Mouse (Mus musculus): ENCODE results near the gene Acot1. TPM values are rescaled to one million over a fixed set of nuclear protein-coding genes. Genes with fewer than 3 reads are reported as not detected.

Gene Acot1
- 39.0 and 44.3 TPM in 2 replicates for total RNA-seq (2017)

DNA sequence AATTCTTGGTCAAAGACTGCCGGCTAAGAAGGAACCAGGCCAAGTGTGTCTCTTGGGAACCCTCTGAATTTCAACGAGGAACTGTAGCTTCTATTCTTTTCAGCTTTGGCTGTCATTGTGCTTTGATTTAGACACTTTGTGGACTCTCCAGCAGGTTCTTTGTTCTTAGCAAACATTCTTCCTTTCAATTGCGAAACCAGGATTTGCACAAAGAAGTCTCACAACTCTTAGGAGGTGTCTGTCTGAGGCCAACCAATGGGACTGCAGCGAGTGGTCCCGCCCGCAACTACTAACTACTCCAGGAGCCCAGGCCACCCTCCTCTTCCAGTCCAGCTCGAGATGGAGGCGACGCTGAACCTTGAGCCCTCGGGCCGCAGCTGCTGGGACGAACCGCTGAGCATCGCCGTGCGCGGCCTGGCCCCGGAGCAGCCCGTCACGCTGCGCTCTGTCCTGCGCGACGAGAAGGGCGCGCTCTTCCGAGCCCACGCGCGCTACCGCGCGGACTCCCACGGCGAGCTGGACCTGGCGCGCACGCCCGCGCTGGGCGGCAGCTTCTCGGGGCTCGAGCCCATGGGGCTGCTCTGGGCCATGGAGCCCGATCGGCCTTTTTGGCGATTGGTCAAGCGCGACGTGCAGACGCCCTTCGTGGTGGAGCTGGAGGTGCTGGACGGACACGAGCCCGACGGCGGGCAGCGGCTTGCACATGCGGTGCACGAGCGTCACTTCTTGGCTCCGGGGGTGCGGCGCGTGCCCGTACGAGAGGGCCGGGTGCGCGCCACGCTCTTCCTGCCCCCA is at the start of gene Acot1:
TSS of gene Acot1 (plus strand) at position 320 of the 795 bp plus-strand sequence.
- peak; percentile 87 to 92 for ATAC-seq (replicated peaks in 1 of 2; ENCODE audit: insufficient read depth in 1 of 2, low FRiP score in 2 of 2, low TSS enrichment in 1 of 2, low read depth in 1 of 2, poor library complexity in 2 of 2, severe bottlenecking in 2 of 2)

GRCm38 (mm10) chr12:83965235-83965634 is 44.1 kb upstream of the Acot1 start:
- ATAC-seq (replicated peaks in 1 of 2; ENCODE audit: insufficient read depth in 1 of 2, low FRiP score in 2 of 2, low TSS enrichment in 1 of 2, low read depth in 1 of 2, poor library complexity in 2 of 2, severe bottlenecking in 2 of 2): no peak

DNA sequence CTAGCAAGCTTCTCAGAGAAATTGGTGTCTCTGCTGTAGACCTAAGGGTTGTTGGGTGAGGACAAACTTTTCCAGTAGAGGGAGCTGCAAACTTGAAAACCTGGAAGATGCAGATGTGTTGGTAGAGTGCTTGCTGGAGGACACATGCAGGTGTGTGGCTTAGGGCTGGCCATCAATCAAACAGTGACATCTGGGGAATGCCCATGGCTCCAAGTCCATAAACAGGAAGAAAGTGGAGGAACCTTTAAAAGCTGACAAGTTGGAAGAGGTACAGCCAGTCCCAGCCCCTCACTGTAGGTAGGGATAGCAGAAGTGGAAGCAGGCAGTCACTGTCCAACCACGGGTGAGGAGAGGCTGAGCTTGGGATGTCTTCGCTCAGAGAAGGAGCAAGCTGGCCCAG is 37.2 kb upstream of the Acot1 start:
- ATAC-seq (replicated peaks in 1 of 2; ENCODE audit: insufficient read depth in 1 of 2, low FRiP score in 2 of 2, low TSS enrichment in 1 of 2, low read depth in 1 of 2, poor library complexity in 2 of 2, severe bottlenecking in 2 of 2): peak; percentile 75 to 76

DNA sequence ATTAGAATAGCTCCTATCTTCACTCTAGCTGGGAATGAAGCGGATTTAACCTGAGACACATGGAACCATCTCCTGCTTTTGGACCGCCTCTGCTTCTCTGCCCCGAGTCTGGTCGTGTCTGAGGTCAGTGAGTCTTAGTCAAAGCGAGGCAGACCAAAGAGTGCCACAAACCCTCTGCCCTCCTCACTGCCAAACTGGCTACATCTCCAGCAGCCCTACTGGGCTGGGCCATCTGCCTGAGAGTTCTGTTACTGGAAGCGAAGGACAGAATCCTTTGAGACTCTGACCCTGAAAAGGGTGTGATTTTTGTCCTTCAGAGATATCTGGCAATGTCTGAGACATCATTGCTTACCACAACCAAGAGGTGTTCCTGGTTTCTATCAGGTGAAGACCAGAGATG is 30.4 kb upstream of the Acot1 start:
- no peak for ATAC-seq (replicated peaks in 1 of 2; ENCODE audit: insufficient read depth in 1 of 2, low FRiP score in 2 of 2, low TSS enrichment in 1 of 2, low read depth in 1 of 2, poor library complexity in 2 of 2, severe bottlenecking in 2 of 2)

DNA sequence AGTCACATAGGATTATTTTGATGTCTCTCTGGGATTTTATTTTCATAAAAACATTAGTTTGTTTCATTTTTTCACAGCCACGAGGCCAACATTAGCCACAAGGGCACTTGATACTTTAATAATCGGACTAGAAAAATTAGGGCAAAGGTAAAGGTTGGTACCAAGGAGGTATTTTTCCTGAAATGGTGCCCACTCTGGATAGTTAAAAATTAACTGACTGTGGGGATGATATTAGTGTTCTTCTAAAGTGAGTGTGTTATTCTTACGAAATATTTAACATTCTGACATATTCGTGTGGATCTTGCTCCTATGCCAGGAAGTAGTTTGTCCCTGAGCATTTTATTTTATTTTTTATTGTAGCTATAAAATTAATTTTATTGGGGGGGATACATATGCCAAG is 27.7 kb upstream of the Acot1 start:
- no peak for ATAC-seq (replicated peaks in 1 of 2; ENCODE audit: insufficient read depth in 1 of 2, low FRiP score in 2 of 2, low TSS enrichment in 1 of 2, low read depth in 1 of 2, poor library complexity in 2 of 2, severe bottlenecking in 2 of 2)

DNA sequence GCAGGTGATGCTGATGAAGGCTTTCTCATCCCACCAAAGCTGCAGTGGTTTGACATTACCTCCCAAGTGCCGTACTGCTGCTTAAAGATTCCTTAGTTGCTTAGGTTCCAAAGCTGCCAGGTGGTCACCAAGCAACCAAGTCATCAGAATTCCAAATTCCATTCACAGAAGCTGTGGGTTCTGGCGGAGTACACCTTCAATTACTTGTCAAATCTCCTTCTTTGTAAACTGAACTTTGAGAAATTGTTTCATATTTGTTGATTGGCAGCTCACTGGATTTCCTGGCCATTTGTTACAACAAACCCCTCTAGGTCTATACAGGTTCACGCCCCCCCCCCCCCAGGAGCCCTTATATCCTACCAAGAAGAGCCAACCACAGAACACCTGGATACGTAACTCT is 24.5 kb upstream of the Acot1 start, which contains the start of gene Heatr4:
TSS of gene Heatr4 (minus strand) at position 101 of the 400 bp plus-strand sequence.
- no peak for ATAC-seq (replicated peaks in 1 of 2; ENCODE audit: insufficient read depth in 1 of 2, low FRiP score in 2 of 2, low TSS enrichment in 1 of 2, low read depth in 1 of 2, poor library complexity in 2 of 2, severe bottlenecking in 2 of 2)

- no peak for ATAC-seq (replicated peaks in 1 of 2; ENCODE audit: insufficient read depth in 1 of 2, low FRiP score in 2 of 2, low TSS enrichment in 1 of 2, low read depth in 1 of 2, poor library complexity in 2 of 2, severe bottlenecking in 2 of 2)
Observed at GRCm38 (mm10) chr12:83987242-83987582, 22.1 kb upstream of the Acot1 start.

DNA sequence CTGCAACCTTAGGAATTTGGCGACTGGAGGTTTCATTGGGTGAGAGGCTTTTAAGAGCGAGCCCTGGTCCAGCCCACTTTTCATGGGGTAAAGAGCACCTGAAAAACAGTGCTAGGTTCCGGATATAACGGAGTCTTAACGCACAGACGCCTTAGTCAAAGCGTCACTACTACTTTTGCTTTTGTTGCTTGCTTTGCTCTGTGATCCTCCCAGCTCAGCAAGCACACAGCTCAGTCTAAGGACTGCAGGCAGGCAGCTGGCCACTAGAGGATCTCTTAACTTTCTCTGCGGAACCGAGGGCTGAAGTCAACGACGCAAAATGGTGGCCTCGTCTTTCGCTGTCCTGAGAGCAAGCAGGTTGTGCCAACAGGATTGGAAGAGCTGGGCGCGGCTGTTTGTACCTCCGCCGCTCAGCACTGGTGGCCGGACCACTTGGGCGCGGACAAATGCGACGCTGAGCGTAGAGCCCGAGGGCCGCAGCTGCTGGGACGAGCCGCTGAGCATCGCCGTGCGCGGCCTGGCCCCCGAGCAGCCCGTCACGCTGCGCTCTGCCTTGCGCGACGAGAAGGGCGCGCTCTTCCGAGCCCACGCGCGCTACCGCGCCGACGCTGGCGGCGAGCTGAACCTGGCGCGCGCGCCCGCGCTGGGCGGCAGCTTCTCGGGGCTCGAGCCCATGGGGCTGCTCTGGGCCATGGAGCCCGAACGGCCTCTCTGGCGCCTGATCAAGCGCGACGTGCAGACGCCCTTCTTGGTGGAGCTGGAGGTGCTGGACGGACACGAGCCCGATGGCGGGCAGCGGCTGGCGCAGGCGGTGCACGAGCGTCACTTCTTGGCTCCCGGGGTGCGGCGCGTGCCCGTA is 21.5 kb upstream of the Acot1 start, which contains the start of gene Acot2:
TSS of gene Acot2 (plus strand) at position 279 of the 859 bp plus-strand sequence.
- ATAC-seq (replicated peaks in 1 of 2; ENCODE audit: insufficient read depth in 1 of 2, low FRiP score in 2 of 2, low TSS enrichment in 1 of 2, low read depth in 1 of 2, poor library complexity in 2 of 2, severe bottlenecking in 2 of 2): peak; percentile 94 to 96

DNA sequence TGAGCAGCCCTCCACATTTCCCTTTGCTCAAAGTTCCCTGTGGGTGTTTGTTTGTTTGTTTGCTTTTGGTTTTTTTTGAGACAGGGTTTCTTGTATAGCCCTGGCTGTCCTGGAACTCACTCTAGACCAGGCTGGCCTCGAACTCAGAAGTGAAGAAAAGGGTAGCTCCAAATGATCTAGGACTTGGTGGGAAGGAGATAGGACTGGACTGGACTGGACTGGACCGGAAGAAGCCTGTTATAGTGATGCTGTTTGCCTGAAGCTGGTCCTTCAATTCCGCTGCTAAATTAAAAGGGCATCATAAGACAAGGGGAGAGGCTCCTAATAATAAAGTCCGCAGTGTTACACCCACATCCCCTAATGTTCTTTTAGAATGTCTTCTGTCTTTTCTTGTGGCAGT is 20.8 kb upstream of the Acot1 start:
- no peak for ATAC-seq (replicated peaks in 1 of 2; ENCODE audit: insufficient read depth in 1 of 2, low FRiP score in 2 of 2, low TSS enrichment in 1 of 2, low read depth in 1 of 2, poor library complexity in 2 of 2, severe bottlenecking in 2 of 2)

DNA sequence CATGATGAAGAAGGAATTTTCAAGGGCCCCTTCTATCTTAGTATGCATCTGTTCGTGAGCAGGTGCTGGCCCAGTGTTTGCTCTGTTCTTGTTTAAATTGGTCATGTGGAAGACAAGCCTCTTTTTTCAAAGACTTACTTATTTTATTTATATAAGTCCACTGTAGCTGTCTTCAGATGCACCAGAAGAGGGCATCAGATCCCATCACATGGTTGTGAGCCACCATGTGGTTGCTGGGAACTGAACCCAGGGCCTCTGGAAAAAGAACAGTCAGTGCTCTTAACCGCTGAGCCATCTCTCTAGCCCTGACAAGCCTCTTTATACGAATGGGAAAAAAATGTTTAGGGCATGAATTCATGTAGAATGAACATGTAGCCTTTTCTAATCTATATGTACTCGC is 19.9 kb upstream of the Acot1 start:
- ATAC-seq (replicated peaks in 1 of 2; ENCODE audit: insufficient read depth in 1 of 2, low FRiP score in 2 of 2, low TSS enrichment in 1 of 2, low read depth in 1 of 2, poor library complexity in 2 of 2, severe bottlenecking in 2 of 2): no peak

GRCm38 (mm10) chr12:83997221-83997620 is 12.1 kb upstream of the Acot1 start:
- ATAC-seq (replicated peaks in 1 of 2; ENCODE audit: insufficient read depth in 1 of 2, low FRiP score in 2 of 2, low TSS enrichment in 1 of 2, low read depth in 1 of 2, poor library complexity in 2 of 2, severe bottlenecking in 2 of 2): no peak

DNA sequence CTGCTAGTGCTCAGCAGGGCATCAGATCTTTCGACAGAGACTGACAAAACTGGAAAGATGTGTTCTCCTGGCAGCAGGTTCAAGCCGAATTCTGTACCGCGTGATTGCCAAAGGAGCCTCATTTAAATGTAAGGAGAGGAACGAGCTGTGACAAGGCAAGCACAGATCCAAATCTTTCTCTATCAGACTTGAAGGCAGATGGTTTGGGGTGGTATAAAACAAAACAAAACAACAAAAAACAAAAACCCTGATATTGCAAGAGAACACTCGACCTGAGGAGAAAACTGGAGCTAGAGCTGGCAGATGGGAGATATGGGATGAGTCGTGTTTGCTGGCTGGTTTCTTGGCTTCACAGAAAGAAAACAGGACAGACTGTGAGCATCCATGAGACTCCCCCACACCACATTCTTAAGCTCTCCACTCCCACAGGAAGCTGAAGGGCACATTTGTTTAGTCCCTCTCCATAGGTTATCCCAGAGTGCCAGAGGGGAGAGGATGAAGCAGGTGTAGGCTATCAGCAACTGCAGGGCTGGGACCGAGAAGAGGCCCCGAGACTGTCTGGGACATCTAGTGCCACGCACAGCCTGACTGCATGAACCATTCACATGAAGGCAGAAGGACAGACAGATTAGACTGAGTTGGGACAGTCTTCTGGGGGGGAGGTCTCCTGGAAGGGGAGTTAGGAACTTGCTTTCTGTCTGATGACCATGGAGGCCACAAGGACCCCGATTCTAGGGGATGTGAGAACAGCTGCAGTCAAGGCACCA is 10.8 kb upstream of the Acot1 start:
- ATAC-seq (replicated peaks in 1 of 2; ENCODE audit: insufficient read depth in 1 of 2, low FRiP score in 2 of 2, low TSS enrichment in 1 of 2, low read depth in 1 of 2, poor library complexity in 2 of 2, severe bottlenecking in 2 of 2): no peak

- ATAC-seq (replicated peaks in 1 of 2; ENCODE audit: insufficient read depth in 1 of 2, low FRiP score in 2 of 2, low TSS enrichment in 1 of 2, low read depth in 1 of 2, poor library complexity in 2 of 2, severe bottlenecking in 2 of 2): peak; percentile 32 to 66; a peak in 3 of 4 replicates
Observed at GRCm38 (mm10) chr12:83999237-83999636, 10.1 kb upstream of the Acot1 start.

DNA sequence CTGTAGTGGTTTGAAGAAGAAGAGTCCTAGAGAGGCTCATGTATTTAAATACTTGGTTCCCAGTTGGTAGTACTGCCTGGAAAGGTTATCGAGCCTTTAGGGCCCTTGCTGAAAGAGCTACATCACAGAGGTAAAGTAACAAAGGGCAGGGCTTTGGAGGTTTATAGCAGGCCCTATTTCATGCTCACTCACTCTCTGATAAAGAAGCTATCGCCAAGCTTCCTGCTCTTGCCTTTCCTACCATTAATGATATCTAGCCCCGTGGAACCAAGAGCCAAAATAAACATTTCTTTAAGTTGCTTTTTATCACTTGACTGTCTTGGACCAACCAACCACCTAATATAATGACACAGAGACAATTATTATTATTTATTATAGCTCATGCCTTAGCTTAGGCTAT is 8.9 kb upstream of the Acot1 start:
- ATAC-seq (replicated peaks in 1 of 2; ENCODE audit: insufficient read depth in 1 of 2, low FRiP score in 2 of 2, low TSS enrichment in 1 of 2, low read depth in 1 of 2, poor library complexity in 2 of 2, severe bottlenecking in 2 of 2): no peak

GRCm38 (mm10) chr12:84003866-84004265 is 5.4 kb upstream of the Acot1 start:
- no peak for ATAC-seq (replicated peaks in 1 of 2; ENCODE audit: insufficient read depth in 1 of 2, low FRiP score in 2 of 2, low TSS enrichment in 1 of 2, low read depth in 1 of 2, poor library complexity in 2 of 2, severe bottlenecking in 2 of 2)

DNA sequence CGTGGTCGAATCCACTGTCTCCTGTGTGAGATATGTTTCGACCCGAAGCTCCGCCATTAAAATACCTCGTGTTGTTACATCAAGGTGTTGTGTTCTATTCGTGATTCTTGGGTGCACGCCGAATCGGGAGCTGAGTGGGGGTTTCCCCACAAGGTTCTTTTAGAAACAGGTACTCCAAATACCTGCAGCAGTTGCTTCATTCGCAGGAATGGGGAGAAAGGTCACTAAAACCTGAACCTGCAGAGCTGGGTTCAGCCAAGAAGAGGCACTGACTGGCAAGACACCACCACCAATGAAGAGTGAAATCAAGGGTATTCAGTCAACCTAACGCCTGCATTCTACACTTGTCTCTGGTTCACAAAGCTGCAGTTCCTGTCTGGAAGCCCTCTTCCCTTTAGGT is 1.0 kb upstream of the Acot1 start:
- no peak for ATAC-seq (replicated peaks in 1 of 2; ENCODE audit: insufficient read depth in 1 of 2, low FRiP score in 2 of 2, low TSS enrichment in 1 of 2, low read depth in 1 of 2, poor library complexity in 2 of 2, severe bottlenecking in 2 of 2)

GRCm38 (mm10) chr12:84008729-84009128 is 561 bp upstream of the Acot1 start:
- no peak for ATAC-seq (replicated peaks in 1 of 2; ENCODE audit: insufficient read depth in 1 of 2, low FRiP score in 2 of 2, low TSS enrichment in 1 of 2, low read depth in 1 of 2, poor library complexity in 2 of 2, severe bottlenecking in 2 of 2)

DNA sequence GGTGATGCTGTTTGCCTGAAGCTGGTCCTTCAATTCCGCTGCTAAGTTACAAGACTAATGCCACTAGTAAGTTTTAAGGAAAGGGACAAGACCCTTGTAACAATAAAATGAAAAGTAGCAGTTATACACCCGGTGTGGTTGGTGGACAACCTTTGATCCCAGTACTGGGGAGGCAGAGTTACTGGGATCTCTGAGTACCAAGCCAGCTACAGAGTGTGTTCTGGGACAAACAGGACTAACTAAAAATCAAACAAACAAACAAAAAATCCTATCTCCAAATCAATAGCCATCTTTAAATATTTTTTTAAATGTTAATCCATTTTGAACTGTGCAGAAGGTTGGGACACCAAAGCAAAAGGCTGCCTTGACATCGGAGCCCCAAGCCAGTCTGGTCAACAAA is 911 bp downstream of the Acot1 start:
- ATAC-seq (replicated peaks in 1 of 2; ENCODE audit: insufficient read depth in 1 of 2, low FRiP score in 2 of 2, low TSS enrichment in 1 of 2, low read depth in 1 of 2, poor library complexity in 2 of 2, severe bottlenecking in 2 of 2): no peak
